In genomic region chr7:111869337-111869736, GRCm38 (mm10) we compare ENCODE assay signal across 21 mouse cellular contexts.
"Had no signal": no experiment of that assay in that cellular context is flagged by ENCODE, and none has a peak within 500 bp of the region (broad histone marks: within the 10 kb centered on the region; RNA-seq: fewer than 3 reads in every experiment).

No protein-coding gene starts in this region.

- H3K4me1 ChIP-seq: limb, embryonic 12.5 days; limb, embryonic 15.5 days; midbrain, embryonic 12.5 days; midbrain, embryonic 15.5 days; neural tube, embryonic 12.5 days had no signal

- H3K27ac ChIP-seq: limb, embryonic 12.5 days; limb, embryonic 15.5 days; liver, embryonic 14.5 days; macrophage; midbrain, embryonic 12.5 days; midbrain, embryonic 15.5 days; neural tube, embryonic 12.5 days; neural tube, embryonic 15.5 days had no signal

- DNase-seq: kidney, adult 18-20 months; kidney, adult 9 months; kidney, postnatal 14 days; kidney, postnatal 4 days; layer of hippocampus, postnatal 36 days; left cerebral cortex, postnatal 4 days; liver, postnatal 0 days; lung, embryonic 14.5 days; retina, postnatal 1 day; right cerebral cortex, postnatal 25 days; thymus, adult 2 months; thymus, postnatal 14 days; thymus, postnatal 4 days had no signal

- H3K4me3 ChIP-seq: limb, embryonic 12.5 days; limb, embryonic 15.5 days; midbrain, embryonic 12.5 days; midbrain, embryonic 15.5 days; neural tube, embryonic 12.5 days; neural tube, embryonic 15.5 days had no signal
